Mouse (Mus musculus) cortical plate, adult 2 months (tissue): Measurements from ENCODE around the gene Fgf10. TPM values are rescaled to one million over a fixed set of nuclear protein-coding genes. Genes with fewer than 3 reads are reported as not detected.

Source experiments
- H3K27ac ChIP-seq: fragments of 200-500 bp; 2 replicates; pipeline ENCODE4 v1.5.1; 2012; ENCODE audit warnings: low read length, control low read depth, inconsistent platforms; ENCODE audit not compliant: insufficient read depth
- H3K4me1 ChIP-seq: fragments of 200-500 bp; 2 replicates; pipeline ENCODE4 v1.6.1; 2011; ENCODE audit warnings: low read length; ENCODE audit not compliant: control insufficient read depth, insufficient read depth
- H3K4me3 ChIP-seq: fragments of 200-500 bp; 2 replicates; pipeline ENCODE4 v1.5.1; 2011; ENCODE audit warnings: mild to moderate bottlenecking, low read length, control low read depth; ENCODE audit not compliant: insufficient read depth
- CTCF ChIP-seq: fragments of 200-500 bp; IDR thresholded peaks from 2 replicates; pipeline ENCODE4 v1.5.1; 2011; ENCODE audit warnings: mild to moderate bottlenecking, control low read depth, low read length; ENCODE audit not compliant: insufficient read depth; ENCODE audit errors: extremely low read depth
- POLR2A ChIP-seq: fragments of 200-500 bp; IDR thresholded peaks from 2 replicates; pipeline ENCODE4 v1.6.1; 2011; ENCODE audit warnings: mild to moderate bottlenecking, low read length, control low read depth; ENCODE audit not compliant: insufficient read depth; ENCODE audit errors: extremely low read depth
- polyA plus RNA-seq: library from polyadenylated mRNA; depleted of rRNA; stranded (reverse); fragments of >200 nt; gene quantifications from 2 replicates; pipeline ENCODE4 v1.2.3, GENCODE M21; 2012; rRNA removed

Gene Fgf10
- polyA plus RNA-seq: 2.2 TPM in 2 replicates

GRCm38 (mm10) chr13:118669491-118669890, at the start of gene Fgf10:
Gene Fgf10, plus strand, starts transcription at chr13:118669791.
- TF ChIP-seq CTCF: no peak
- TF ChIP-seq POLR2A: no peak
- Histone ChIP-seq H3K4me3 (no peak within 1 kb of the TSS), H3K27ac (no peak within 1 kb of the TSS), H3K4me1 (no peaks in the 10 kb centered on the region)

GRCm38 (mm10) chr13:118629661-118630428, 39.7 kb upstream of the Fgf10 start:
- no peaks in the 10 kb centered on the region for H3K4me1 ChIP-seq
- H3K27ac ChIP-seq: no peak overlapping the region
- H3K4me3 ChIP-seq: no peak overlapping the region
- TF ChIP-seq CTCF (no peak), POLR2A (no peak)

- Histone ChIP-seq H3K4me1 (no peaks in the 10 kb centered on the region), H3K27ac (no peak overlapping the region), H3K4me3 (no peak overlapping the region)
- TF ChIP-seq CTCF (no peak), POLR2A (no peak)
These were observed 38.1 kb upstream of the Fgf10 start for GRCm38 (mm10) chr13:118631500-118631899.

- Histone ChIP-seq H3K4me3 (no peak overlapping the region), H3K4me1 (no peaks in the 10 kb centered on the region), H3K27ac (no peak overlapping the region)
- no peak for TF ChIP-seq CTCF
- TF ChIP-seq POLR2A: no peak
These were observed 33.5 kb upstream of the Fgf10 start for GRCm38 (mm10) chr13:118636047-118636446.

GRCm38 (mm10) chr13:118642585-118642984, 27.0 kb upstream of the Fgf10 start:
- Histone ChIP-seq H3K4me3 (no peak overlapping the region), H3K4me1 (no peaks in the 10 kb centered on the region), H3K27ac (no peak overlapping the region)
- no peak for TF ChIP-seq POLR2A
- no peak for TF ChIP-seq CTCF

GRCm38 (mm10) chr13:118643138-118643537, 26.5 kb upstream of the Fgf10 start:
- no peak overlapping the region for H3K4me3 ChIP-seq
- H3K4me1 ChIP-seq: no peaks in the 10 kb centered on the region
- H3K27ac ChIP-seq: no peak overlapping the region
- TF ChIP-seq CTCF (no peak), POLR2A (no peak)

- Histone ChIP-seq H3K4me3 (no peak overlapping the region), H3K27ac (no peak overlapping the region), H3K4me1 (no peaks in the 10 kb centered on the region)
- TF ChIP-seq POLR2A: no peak
- TF ChIP-seq CTCF: no peak
These were observed 12.6 kb upstream of the Fgf10 start for GRCm38 (mm10) chr13:118656991-118657390.

GRCm38 (mm10) chr13:118658031-118658430, 11.6 kb upstream of the Fgf10 start:
- Histone ChIP-seq H3K4me3 (no peak overlapping the region), H3K4me1 (no peaks in the 10 kb centered on the region), H3K27ac (no peak overlapping the region)
- TF ChIP-seq CTCF: no peak
- TF ChIP-seq POLR2A: no peak

- TF ChIP-seq CTCF (no peak), POLR2A (no peak)
- no peak overlapping the region for H3K4me3 ChIP-seq
- no peak overlapping the region for H3K27ac ChIP-seq
- H3K4me1 ChIP-seq: no peaks in the 10 kb centered on the region
These were observed 10.8 kb upstream of the Fgf10 start for GRCm38 (mm10) chr13:118658608-118659326.

- TF ChIP-seq POLR2A (no peak), CTCF (no peak)
These were observed 7.9 kb upstream of the Fgf10 start for GRCm38 (mm10) chr13:118661664-118662063.

More at GRCm38 (mm10) chr13:118661664-118662063, 7.9 kb upstream of the Fgf10 start:
- Histone ChIP-seq H3K27ac (no peak overlapping the region), H3K4me1 (no peaks in the 10 kb centered on the region), H3K4me3 (no peak overlapping the region)
